Mouse (Mus musculus) limb, embryonic 14.5 days (tissue): ENCODE data around the gene Irgm2. TPM values are rescaled to one million over a fixed set of nuclear protein-coding genes. Genes with fewer than 3 reads are reported as not detected.
A peak's percentile ranks its signal among the peaks of the same experiment; 100 is the strongest.
"Not testable (repeated sequence)": the region's sequence is repeated elsewhere in the genome, so short reads cannot be mapped to it uniquely, and the experiment has no call there.

Experiments used
- ATAC-seq: fragments of 200-750 bp; cut with Nextera tagmentation; 2 replicates; pipeline ENCODE4 v1.8.0; 2017; ENCODE audit warnings: low read depth, moderate number of reproducible peaks, moderate TSS enrichment; ENCODE audit not compliant: low FRiP score
- DNase-seq: peaks from one replicate; pipeline ENCODE4 v3.0.0-alpha.2; 2015; ENCODE audit warnings: low spot score
- H3K27ac ChIP-seq: fragments of 300-500 bp; sonication (generic); replicated peaks from 2 replicates; pipeline ENCODE4 v1.5.1; 2014; ENCODE audit warnings: low read depth, mild to moderate bottlenecking, low read length, moderate library complexity, mixed read lengths
- H3K27me3 ChIP-seq: fragments of 300-500 bp; sonication (generic); 2 replicates; pipeline ENCODE4 v1.6.1; 2014; ENCODE audit warnings: low read length, mixed read lengths; ENCODE audit not compliant: control insufficient read depth, insufficient read depth
- H3K36me3 ChIP-seq: fragments of 300-500 bp; sonication (generic); 2 replicates; pipeline ENCODE4 v1.6.1; 2014; ENCODE audit warnings: mild to moderate bottlenecking, low read length, moderate library complexity, mixed read lengths; ENCODE audit not compliant: control insufficient read depth, insufficient read depth
- H3K4me1 ChIP-seq: fragments of 300-500 bp; sonication (generic); 2 replicates; pipeline ENCODE4 v1.6.1; 2014; ENCODE audit warnings: antibody characterized with exemption, low read length, mixed read lengths; ENCODE audit not compliant: control insufficient read depth, insufficient read depth
- H3K4me2 ChIP-seq: fragments of 300-500 bp; sonication (generic); replicated peaks from 2 replicates; pipeline ENCODE4 v1.6.1; 2014; ENCODE audit warnings: low read depth, mild to moderate bottlenecking, low read length, moderate library complexity; ENCODE audit not compliant: severe bottlenecking
- H3K4me3 ChIP-seq: fragments of 300-500 bp; sonication (generic); replicated peaks from 2 replicates; pipeline ENCODE4 v1.5.1; 2014; ENCODE audit warnings: low read length
- H3K9ac ChIP-seq: fragments of 300-500 bp; sonication (generic); 2 replicates; pipeline ENCODE4 v1.6.1; 2014; ENCODE audit warnings: mild to moderate bottlenecking, low read depth, low read length, moderate library complexity; ENCODE audit not compliant: severe bottlenecking
- H3K9me3 ChIP-seq: fragments of 300-500 bp; sonication (generic); 2 replicates; pipeline ENCODE4 v1.6.1; 2016; ENCODE audit warnings: low read length; ENCODE audit not compliant: control insufficient read depth
- POLR2A ChIP-seq: fragments of 200-500 bp; IDR thresholded peaks from 2 replicates; pipeline ENCODE4 v1.8.0; 2012; ENCODE audit warnings: inconsistent platforms, mild to moderate bottlenecking, moderate library complexity, borderline replicate concordance; ENCODE audit not compliant: insufficient read depth, insufficient read length; ENCODE audit errors: extremely low read depth
- WGBS: fragments of 180-500 bp; shearing (Covaris S2); extraction: QIAGEN DNeasy Blood & Tissue Kit; methylation state at CpG from one replicate; pipeline ENCODE4 v1.1.7; 2014; 5-methylcytosine and 5-hydroxymethylcytosine counted together
- polyA plus RNA-seq, 2 experiments: library from polyadenylated mRNA; depleted of rRNA in 1 of 2; stranded (reverse) in 1 of 2; unstranded in 1 of 2; fragments of >200 nt; fragmentation: Nextera tagmentation in 1 of 2; extraction: Ambion mirVana in 1 of 2; gene quantifications; 2 replicates each; pipeline versions ENCODE4 v1.2.1 to v1.2.3; 2012 to 2014

Gene Irgm2
- polyA plus RNA-seq, 2 experiments, result 2.3 to 2.9 TPM

GRCm38 (mm10) chr11:58213673-58214342 is 14.4 kb downstream of the Irgm2 start:
- WGBS, result 75% methylated on average over 7 of the region's 7 CpGs

GRCm38 (mm10) chr11:58214391-58215048 is 15.1 kb downstream of the Irgm2 start:
- Histone ChIP-seq H3K4me1 (peaks cover 3% of the 10 kb centered on the region), H3K4me3 (peak overlapping the region; percentile 45), H3K4me2 (peak overlapping the region; percentile 63), H3K9ac (peak overlapping the region; percentile 45; the same call in 1 of the 2 replicates), H3K9me3 (no peaks in the 10 kb centered on the region), H3K36me3 (no peaks in the 10 kb centered on the region), H3K27me3 (no peaks in the 10 kb centered on the region), H3K27ac (0 out of 2 replicates have a peak overlapping the region, but pooled peaks have one; percentile 55)
- WGBS, result 35% methylated on average over 15 of the region's 17 CpGs
- ATAC-seq (peak; percentile 67), DNase-seq (peak; percentile 32)
- no peak for TF ChIP-seq POLR2A

More at GRCm38 (mm10) chr11:58213673-58214342, 14.4 kb downstream of the Irgm2 start:
- no peak for ATAC-seq
- Histone ChIP-seq H3K9ac (no peak overlapping the region), H3K9me3 (no peaks in the 10 kb centered on the region), H3K4me2 (no peak overlapping the region), H3K27ac (no peak overlapping the region), H3K36me3 (no peaks in the 10 kb centered on the region), H3K27me3 (no peaks in the 10 kb centered on the region), H3K4me1 (peaks cover 3% of the 10 kb centered on the region), H3K4me3 (no peak overlapping the region)
- TF ChIP-seq POLR2A, result no peak
- DNase-seq, result no peak

DNA sequence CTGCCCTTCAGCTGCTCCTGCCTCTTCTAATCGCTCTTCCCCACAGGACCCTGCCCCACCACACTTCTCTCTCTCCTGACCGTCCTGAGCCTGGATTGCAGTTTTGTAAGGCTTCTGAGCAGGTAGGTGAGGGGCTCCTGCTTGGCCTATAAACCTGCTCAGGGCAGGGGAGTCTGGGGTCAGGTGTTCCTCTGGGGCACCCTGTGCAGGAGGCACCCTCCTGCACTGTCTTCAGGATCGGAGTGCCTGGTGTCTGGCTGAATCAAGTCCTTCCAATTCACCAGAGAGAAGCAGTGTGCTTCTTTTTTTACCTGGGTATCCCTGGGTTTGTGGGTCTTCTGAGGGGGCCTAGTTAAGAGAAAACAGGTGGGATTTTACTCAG is 15.6 kb downstream of the Irgm2 start:
- ATAC-seq, result 0 out of 2 replicates have a peak, but pooled peaks have one; percentile 4
- not testable (repeated sequence) for H3K27me3 ChIP-seq, H3K4me1 ChIP-seq, H3K36me3 ChIP-seq, H3K9ac ChIP-seq, H3K27ac ChIP-seq, DNase-seq, H3K9me3 ChIP-seq
- Histone ChIP-seq H3K4me2 (peak overlapping the region; percentile 63), H3K4me3 (peak overlapping the region; percentile 45; the same call in 1 of the 2 replicates)
- WGBS, result 0% methylated on average over 2 of the region's 3 CpGs

- Histone ChIP-seq H3K4me1 (peaks cover 3% of the 10 kb centered on the region), H3K9ac (no peak overlapping the region), H3K27ac (no peak overlapping the region), H3K4me2 (no peak overlapping the region), H3K9me3 (no peaks in the 10 kb centered on the region), H3K4me3 (no peak overlapping the region), H3K36me3 (no peaks in the 10 kb centered on the region), H3K27me3 (no peaks in the 10 kb centered on the region)
- WGBS, result 81% methylated on average over 5 of the region's 5 CpGs
- no peak for TF ChIP-seq POLR2A
- DNase-seq, result no peak
- no peak for ATAC-seq
Observed at GRCm38 (mm10) chr11:58215814-58216213, 16.4 kb downstream of the Irgm2 start.

- Histone ChIP-seq H3K27me3 (no peaks in the 10 kb centered on the region), H3K9me3 (no peaks in the 10 kb centered on the region), H3K4me1 (no peaks in the 10 kb centered on the region), H3K4me2 (no peak overlapping the region), H3K9ac (no peak overlapping the region), H3K36me3 (no peaks in the 10 kb centered on the region), H3K27ac (no peak overlapping the region), H3K4me3 (no peak overlapping the region)
- no peak for TF ChIP-seq POLR2A
- ATAC-seq (no peak), DNase-seq (no peak)
- WGBS, result 88% methylated on average over 6 of the region's 6 CpGs
Observed at GRCm38 (mm10) chr11:58216823-58217222, 17.4 kb downstream of the Irgm2 start.
